Mouse (Mus musculus) monocyte, adult 5-6 weeks (primary cell): Measurements from ENCODE around the gene Vmn2r77. TPM values are rescaled to one million over a fixed set of nuclear protein-coding genes. Genes with fewer than 3 reads are reported as not detected.
"Not testable (repeated sequence)": the region's sequence is repeated elsewhere in the genome, so short reads cannot be mapped to it uniquely, and the experiment has no call there.

Source experiments
- ATAC-seq: fragments of 153-309, 156-312 bp; replicated peaks from 2 replicates; pipeline ENCODE4 v1.8.0; 2017; ENCODE audit warnings: mild to moderate bottlenecking; ENCODE audit not compliant: low TSS enrichment, insufficient number of reproducible peaks, severe bottlenecking, poor library complexity, low FRiP score
- total RNA-seq: library from RNA; stranded (forward); fragments of 200-1000, 200-491, 200-594 nt; gene quantifications from 3 replicates; pipeline ENCODE4 v1.2.3, GENCODE M21; 2017

The Vmn2r77 gene
- 0.43 TPM in 1 of 3 replicates, not detected in the others for total RNA-seq

DNA sequence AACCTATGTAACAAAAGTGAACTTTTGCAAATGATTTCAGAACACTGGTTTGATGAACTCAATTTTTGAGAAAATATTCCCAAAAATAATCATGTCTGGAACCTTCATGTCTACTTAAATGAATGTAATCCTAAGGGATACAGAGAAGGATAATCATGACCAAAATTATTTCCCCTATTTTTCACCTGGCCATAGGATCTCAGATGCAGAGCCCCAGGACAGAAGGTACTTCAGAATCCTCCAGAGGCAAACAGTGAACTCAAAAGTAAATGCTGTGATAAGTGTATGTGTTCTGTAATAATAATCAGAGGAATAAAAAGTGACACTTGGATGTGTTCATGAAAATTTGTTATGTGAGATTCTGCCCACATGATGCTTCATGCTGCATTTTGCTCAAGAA lies at the start of gene Vmn2r77:
TSS of gene Vmn2r77 (plus strand) at position 301 of the 400 bp plus-strand sequence.
- ATAC-seq: no peak

DNA sequence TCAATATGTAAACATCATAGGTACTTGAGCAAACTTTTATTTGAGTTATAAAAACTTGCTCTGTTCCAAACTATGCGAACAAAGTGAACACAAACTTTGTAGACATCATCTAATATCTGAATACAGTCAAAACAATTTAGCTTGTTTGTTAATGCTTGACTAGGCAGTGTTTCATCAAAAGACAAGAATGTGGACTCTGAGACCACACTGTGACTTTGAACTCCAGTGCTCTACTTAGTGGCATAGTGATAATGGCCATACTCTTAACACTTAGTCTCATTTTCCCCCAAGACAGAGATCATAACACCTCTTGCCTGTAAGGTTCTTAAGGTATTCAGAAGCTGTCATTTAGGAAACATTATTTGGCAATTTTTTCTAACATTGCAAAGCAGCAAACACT lies 34.1 kb upstream of the Vmn2r77 start:
- ATAC-seq: no peak

DNA sequence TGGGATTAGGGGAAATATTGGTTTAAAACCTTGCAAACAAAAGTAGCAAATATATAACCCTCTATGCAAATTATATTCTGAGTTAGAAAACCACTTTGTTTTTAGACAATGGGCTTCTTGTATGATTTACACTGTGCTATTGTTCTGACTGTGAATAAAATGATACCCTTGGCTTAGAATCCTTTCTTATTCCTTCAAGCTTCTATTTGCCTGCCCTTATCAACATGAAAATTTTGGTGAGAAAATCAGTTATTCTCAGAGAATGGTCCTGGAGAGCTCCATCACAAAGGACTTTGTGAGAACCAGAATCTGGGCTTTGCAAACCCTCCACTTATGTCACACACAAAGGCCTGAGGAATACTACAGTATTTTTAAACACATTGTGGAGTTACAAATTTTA lies 30.2 kb upstream of the Vmn2r77 start:
- ATAC-seq: no peak

DNA sequence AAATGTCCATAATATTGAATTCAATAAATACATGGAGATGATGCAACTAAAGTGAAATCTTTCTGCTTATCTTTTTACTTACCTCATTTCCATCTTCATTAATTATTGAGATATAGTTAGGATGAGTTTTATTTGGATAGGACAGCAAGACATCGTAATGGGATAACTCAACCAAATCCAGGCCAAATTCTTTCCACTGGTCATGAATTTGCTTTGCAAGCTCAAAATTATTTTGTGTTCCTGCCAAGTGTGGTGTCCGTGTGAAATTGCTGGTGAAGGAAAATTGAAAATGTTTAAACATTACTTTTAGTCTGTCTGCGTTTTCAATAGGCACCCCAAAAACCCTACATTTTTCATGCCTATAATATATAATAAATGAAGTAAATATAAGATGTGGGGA lies 23.2 kb upstream of the Vmn2r77 start:
- ATAC-seq: no peak

DNA sequence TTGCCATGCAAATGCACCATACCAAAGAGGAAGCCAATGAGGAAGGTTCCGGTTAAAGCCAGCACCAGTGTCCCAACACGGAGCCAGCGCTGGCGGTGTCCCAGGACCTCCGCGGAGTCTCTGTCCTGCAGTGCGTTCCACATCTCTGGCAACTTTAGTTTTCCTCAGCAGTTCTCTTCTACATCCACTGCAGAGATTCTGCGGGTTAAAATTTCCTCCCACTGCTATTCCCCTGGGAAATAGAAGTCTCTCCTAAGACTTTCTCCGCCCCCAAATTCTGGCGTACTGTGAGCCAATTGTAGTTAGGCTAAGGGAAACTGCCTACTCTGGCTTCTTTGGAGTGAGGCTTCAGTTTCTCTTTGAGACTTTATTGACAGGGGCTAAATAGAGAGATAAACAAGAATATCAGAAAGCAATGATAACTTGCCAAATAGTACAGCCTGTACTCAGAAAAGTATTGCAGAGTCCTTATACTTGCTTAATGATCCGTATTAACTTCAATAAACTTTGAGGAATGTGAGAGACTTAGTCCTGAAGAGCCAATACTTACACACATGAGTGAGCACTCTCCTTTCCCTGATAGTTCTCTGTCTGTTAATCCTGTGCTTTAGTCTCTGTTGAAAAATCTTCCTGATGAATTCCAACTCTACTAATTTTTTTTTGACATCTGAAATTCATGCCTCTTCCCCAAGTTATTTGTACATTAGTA lies 19.1 kb upstream of the Vmn2r77 start, which contains the start of gene Folh1:
TSS of gene Folh1 (minus strand) at position 327 of the 709 bp plus-strand sequence.
- no peak for ATAC-seq

DNA sequence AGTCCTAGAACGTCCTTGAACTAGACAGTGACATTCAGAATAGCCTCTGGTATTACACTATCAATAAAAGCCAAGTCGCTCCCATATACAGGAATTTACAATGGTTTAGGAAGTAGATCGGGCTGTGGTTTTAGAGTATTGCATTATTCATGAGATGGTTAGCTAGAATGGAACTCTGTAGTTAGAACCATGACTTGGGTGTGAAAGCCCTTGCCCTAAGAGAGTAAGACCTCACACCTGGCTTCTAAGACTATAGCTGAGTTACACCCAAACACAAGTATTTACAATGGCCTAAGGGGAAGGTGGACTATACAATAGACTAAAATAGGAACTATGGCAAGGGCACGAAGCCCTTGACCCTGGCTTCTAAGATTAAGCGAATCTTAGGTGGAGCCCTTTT lies 20.4 kb downstream of the Vmn2r77 start:
- not testable (repeated sequence) for ATAC-seq

DNA sequence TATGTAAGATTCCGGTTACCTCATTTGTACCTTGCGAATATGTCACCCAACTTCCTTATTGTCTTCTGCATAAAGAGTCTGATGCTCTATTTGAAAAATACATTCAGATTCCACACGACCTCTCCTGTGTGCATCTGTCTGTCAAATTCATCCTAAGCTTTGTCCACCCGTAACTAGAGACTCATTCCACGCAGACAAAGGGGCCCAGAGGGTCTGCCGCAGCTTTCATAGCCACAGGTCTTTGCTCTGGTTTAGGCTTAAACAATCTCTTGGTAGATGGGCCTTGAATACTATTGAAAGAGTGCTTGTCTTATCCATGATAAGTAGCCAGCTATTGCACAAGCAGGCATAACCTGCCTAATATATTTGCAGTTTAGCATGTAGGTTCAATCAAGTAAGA lies 20.9 kb downstream of the Vmn2r77 start:
- not testable (repeated sequence) for ATAC-seq

DNA sequence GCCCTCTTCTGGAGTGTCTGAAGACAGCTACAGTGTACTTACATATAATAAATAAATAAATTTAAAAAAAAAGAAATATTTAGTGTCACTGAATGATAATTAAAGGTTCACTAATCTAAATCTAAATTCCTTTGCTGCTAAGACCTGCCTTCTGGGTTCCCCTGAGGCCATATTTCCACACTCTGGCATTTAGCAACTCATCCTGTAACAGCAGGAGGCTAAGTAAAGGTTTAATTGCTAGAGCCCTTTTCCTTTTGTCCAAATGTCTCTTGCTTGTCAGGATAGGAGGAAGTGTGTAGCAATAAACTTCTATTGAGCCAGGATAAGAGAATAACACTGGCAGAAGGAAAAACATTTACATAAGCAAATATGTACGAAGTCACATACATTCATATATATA lies 21.6 kb downstream of the Vmn2r77 start:
- no peak for ATAC-seq

Other genes with a start within 250 kb of the Vmn2r77 start
- gene Olfr295, start 211.2 kb upstream of the Vmn2r77 start, total RNA-seq: not detected in 3 replicates
- not detected in 3 replicates for gene Olfr294, start 178.4 kb upstream of the Vmn2r77 start, total RNA-seq
- not detected in 3 replicates for gene Olfr293, start 146.0 kb upstream of the Vmn2r77 start, total RNA-seq
- gene Olfr292, start 106.7 kb upstream of the Vmn2r77 start, total RNA-seq: not detected in 3 replicates
- 1.0 TPM in 1 of 3 replicates, not detected in the others for gene Folh1, start 19.1 kb upstream of the Vmn2r77 start, total RNA-seq
- gene Vmn2r78, start 120.1 kb downstream of the Vmn2r77 start, total RNA-seq: not detected in 3 replicates
- not detected in 3 replicates for gene Vmn2r79, start 201.1 kb downstream of the Vmn2r77 start, total RNA-seq